Mouse (Mus musculus) bone marrow, adult 2 months (tissue): Measurements from ENCODE around the gene Pex5. TPM values are rescaled to one million over a fixed set of nuclear protein-coding genes. Genes with fewer than 3 reads are reported as not detected.

ENCODE experiments used
- H3K27ac ChIP-seq: fragments of 200-500 bp; 2 replicates; pipeline ENCODE4 v1.5.1; 2012; ENCODE audit warnings: low read depth, mild to moderate bottlenecking, control low read depth, inconsistent platforms, low read length; ENCODE audit not compliant: control insufficient read depth, poor library complexity, insufficient read depth
- H3K4me1 ChIP-seq: fragments of 200-500 bp; 2 replicates; pipeline ENCODE4 v1.6.1; 2011; ENCODE audit warnings: low read length; ENCODE audit not compliant: control insufficient read depth, insufficient read depth
- H3K4me3 ChIP-seq: fragments of 200-500 bp; replicated peaks from 2 replicates; pipeline ENCODE3; 2011; ENCODE audit warnings: mild to moderate bottlenecking, low read depth, low read length, control low read depth; ENCODE audit not compliant: control insufficient read depth
- CTCF ChIP-seq: fragments of 200-500 bp; IDR thresholded peaks from 2 replicates; pipeline ENCODE4 v1.5.1; 2011; ENCODE audit warnings: low read length, control low read depth; ENCODE audit not compliant: control insufficient read depth, insufficient read depth
- POLR2A ChIP-seq: fragments of 200-500 bp; IDR thresholded peaks from 2 replicates; pipeline ENCODE4 v1.6.1; 2011; ENCODE audit warnings: low read depth, mild to moderate bottlenecking, control low read depth, low read length, borderline replicate concordance; ENCODE audit not compliant: control insufficient read depth
- WGBS: fragments of 180-500 bp; shearing (Covaris S2); methylation state at CpG from one replicate; pipeline ENCODE4 v1.1.7; 2018; 5-methylcytosine and 5-hydroxymethylcytosine counted together
- polyA plus RNA-seq: library from polyadenylated mRNA; stranded (reverse); fragments of >200 nt; gene quantifications from 2 replicates; pipeline ENCODE4 v1.2.4, GENCODE M21; 2011; ENCODE audit warnings: low replicate concordance; ENCODE audit not compliant: missing spikeins, insufficient read depth, insufficient read length

The Pex5 gene
- 11.0 and 16.6 TPM in 2 replicates for polyA plus RNA-seq

DNA sequence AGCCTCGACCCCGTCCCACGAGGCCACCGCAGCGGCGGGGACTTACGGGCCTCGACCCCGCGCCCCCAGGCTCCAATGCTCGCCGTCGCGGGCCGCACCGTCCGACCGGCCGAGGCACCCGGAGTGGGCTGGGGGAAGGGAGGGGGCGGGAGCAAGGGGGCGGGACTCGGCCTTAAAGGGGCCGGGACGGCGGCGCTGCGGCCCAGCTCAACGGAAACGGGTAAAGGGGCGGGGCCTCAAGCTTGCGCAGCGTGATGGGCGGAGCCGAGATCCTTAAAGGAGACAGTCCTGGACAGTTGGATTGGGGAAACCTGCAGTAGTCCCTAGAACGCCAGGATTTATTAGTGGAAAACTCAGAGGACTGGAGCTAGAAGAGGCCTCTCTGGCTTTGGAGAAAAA, at the start of gene Pex5:
Pex5 (minus strand) TSS at position 141 of the 399 bp plus-strand sequence.
- TF ChIP-seq POLR2A (peak; percentile 44; the same call in 1 of the 2 replicates), CTCF (no peak)
- H3K4me3 ChIP-seq = peak within 1 kb of the TSS; percentile 78
- peak within 1 kb of the TSS; percentile 50 for H3K27ac ChIP-seq
- H3K4me1 ChIP-seq = no peaks in the 10 kb centered on the region; the same call in 1 of the 2 replicates
- 1% methylated on average over 35 of the region's 36 CpGs for WGBS

DNA sequence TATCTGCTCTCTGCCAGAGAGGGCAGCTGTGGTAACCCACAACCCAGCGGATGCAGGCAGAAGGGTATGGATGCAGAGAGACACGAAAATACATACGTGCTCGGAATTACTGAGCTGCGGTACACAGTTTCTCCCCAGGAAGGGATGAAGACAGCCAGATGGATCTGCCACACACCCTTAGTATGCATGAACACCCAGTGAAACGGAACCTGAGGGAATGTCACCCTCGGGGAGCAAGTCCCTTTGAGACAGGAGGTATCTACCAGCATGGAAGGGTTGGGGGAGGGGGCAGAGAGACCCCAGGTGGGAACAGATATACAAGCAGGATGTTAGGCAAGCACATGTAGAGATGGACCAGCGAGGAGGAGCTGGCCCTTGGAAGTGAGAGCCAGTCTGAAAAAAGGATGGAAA, 49.0 kb upstream of the Pex5 start:
- WGBS = 2% methylated on average over 8 of the region's 8 CpGs
- Histone ChIP-seq H3K4me1 (no peaks in the 10 kb centered on the region; the same call in 1 of the 2 replicates), H3K27ac (no peak overlapping the region), H3K4me3 (no peak overlapping the region)
- TF ChIP-seq CTCF = no peak
- no peak for TF ChIP-seq POLR2A

DNA sequence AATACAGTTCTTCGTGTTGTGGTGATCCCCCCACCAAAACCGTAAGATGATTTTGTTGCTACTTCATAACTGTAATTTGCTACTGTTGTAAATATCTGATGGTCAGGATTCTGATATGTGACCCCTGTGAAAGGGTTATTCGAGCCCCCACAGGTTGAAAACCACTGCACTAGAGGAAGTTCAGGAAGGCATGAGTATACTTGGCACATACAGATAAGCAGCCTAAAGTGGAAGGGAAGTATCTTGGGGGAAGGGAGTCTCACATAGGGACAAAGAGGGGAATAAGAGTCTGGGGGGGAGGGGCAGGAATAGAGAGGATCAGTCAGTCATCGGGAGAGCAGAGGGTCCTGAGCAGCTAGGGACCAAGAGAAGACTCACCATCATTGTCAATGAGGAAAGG, 44.5 kb upstream of the Pex5 start:
- Histone ChIP-seq H3K4me3 (no peak overlapping the region), H3K4me1 (no peaks in the 10 kb centered on the region; the same call in 1 of the 2 replicates), H3K27ac (no peak overlapping the region)
- 16% methylated on average over 4 of the region's 4 CpGs for WGBS
- TF ChIP-seq POLR2A (no peak), CTCF (no peak)

DNA sequence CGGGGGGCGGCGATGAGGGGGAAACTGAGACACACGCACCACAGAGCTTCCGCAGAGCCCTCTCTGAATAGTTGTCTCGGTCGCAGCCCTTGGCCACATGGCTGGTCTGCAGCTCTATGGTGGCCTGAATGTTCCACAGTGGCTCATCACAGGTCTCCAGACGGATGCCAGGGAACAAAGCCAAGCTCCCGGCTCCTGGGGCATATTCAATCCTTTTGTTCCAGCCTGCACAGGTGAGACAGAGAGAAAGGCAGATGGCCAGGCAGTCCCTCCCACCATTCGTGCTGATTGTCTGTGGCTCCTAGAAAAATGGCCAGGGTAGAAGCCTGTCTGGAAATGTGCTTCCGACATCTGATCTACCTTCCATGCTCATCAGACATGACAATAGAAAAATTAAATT, 43.6 kb upstream of the Pex5 start:
- TF ChIP-seq CTCF (no peak), POLR2A (no peak)
- no peak overlapping the region for H3K4me3 ChIP-seq
- no peaks in the 10 kb centered on the region for H3K4me1 ChIP-seq
- 86% methylated on average over 11 of the region's 11 CpGs for WGBS
- no peak overlapping the region for H3K27ac ChIP-seq

DNA sequence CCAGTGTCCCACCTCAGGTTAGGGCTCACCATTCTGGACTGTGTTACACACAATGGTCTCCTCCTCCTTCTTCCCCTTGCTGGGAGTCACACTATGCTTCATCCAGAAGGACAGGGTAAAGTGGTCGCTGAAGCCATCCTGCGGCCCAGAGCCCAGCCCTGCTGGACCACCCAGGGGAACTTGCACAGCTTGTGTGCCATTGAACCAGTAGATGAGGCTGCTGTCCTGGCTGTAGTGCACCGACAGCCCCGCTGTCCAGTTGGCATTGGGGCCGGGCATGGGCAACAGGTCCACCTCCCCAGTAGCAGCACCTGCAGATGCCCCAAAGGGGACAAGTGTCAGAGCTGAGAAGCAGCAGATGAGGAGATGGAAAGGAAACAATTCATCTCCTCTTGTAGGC, 43.0 kb upstream of the Pex5 start:
- TF ChIP-seq CTCF = no peak

DNA sequence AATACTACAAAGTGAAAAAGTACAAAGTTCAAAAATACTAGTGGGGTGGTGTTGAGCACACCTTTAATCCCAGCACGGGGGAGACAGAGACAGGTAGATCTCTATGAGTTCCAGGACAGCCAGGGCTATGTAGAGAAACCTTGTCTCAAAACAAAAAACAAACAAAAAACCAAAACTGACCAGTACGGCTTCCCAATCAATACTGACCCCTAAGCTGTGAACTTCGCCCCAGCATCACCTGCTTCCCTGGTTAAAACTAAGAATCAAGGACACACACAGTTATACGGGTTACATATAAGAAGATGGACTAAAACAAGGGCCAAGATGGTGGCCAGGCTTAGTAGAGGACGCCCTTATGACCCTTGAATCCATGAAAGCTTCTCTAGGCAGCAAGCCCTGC, 41.4 kb upstream of the Pex5 start:
- no peaks in the 10 kb centered on the region for H3K4me1 ChIP-seq
- H3K27ac ChIP-seq = no peak overlapping the region
- H3K4me3 ChIP-seq = no peak overlapping the region
- TF ChIP-seq CTCF = no peak
- TF ChIP-seq POLR2A = no peak
- WGBS = 88% methylated on average over 5 of the region's 5 CpGs

More for the DNA sequence above, 43.0 kb upstream of the Pex5 start:
- 90% methylated on average over 5 of the region's 5 CpGs for WGBS
- Histone ChIP-seq H3K27ac (no peak overlapping the region), H3K4me3 (no peak overlapping the region), H3K4me1 (no peaks in the 10 kb centered on the region)

DNA sequence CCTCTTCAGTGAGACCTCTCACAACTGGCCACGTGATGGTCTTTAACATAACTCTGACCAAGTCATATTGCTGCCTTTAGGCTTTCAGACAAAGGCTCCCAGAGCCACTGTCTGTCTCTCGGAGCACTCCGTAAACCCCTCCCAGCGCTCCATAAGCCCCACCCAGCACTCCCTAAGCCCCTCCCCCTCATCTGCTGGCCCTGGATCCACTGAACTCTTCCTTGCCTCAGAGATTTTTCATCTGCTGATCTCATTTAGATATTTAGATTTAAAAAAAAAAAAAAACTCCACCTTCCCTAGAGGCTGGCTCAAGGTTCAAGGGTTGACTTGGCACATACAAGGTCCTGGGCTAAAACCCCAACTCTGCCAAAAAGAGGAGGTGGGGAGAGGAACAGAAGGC, 38.9 kb upstream of the Pex5 start:
- no peaks in the 10 kb centered on the region for H3K4me1 ChIP-seq

DNA sequence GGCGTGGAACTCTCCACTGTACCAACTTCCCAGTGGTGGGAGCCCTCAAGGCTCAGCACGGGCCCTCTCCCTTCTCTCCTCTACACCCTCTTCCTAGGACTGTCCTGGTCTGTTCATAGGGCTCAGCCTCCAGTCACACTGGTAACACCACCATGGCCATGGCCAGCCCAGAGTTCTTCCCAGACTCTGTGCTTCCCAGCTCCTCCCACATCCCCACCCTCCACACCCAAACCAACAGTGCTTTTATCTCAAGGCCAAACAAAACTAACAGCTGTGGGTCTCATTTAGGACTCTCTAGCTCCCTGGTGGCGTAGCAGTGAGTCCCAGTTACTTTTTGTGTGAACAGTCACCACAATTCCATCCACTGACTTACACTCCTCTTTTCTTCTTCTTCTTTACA, 37.1 kb upstream of the Pex5 start:
- Histone ChIP-seq H3K27ac (no peak overlapping the region), H3K4me1 (no peaks in the 10 kb centered on the region), H3K4me3 (no peak overlapping the region)
- TF ChIP-seq POLR2A (no peak), CTCF (no peak)
- 74% methylated on average over 3 of the region's 3 CpGs for WGBS

More for the DNA sequence above, 38.9 kb upstream of the Pex5 start:
- Histone ChIP-seq H3K4me3 (no peak overlapping the region), H3K27ac (no peak overlapping the region)
- 83% methylated on average over 4 of the region's 4 CpGs for WGBS
- TF ChIP-seq CTCF = no peak
- no peak for TF ChIP-seq POLR2A

DNA sequence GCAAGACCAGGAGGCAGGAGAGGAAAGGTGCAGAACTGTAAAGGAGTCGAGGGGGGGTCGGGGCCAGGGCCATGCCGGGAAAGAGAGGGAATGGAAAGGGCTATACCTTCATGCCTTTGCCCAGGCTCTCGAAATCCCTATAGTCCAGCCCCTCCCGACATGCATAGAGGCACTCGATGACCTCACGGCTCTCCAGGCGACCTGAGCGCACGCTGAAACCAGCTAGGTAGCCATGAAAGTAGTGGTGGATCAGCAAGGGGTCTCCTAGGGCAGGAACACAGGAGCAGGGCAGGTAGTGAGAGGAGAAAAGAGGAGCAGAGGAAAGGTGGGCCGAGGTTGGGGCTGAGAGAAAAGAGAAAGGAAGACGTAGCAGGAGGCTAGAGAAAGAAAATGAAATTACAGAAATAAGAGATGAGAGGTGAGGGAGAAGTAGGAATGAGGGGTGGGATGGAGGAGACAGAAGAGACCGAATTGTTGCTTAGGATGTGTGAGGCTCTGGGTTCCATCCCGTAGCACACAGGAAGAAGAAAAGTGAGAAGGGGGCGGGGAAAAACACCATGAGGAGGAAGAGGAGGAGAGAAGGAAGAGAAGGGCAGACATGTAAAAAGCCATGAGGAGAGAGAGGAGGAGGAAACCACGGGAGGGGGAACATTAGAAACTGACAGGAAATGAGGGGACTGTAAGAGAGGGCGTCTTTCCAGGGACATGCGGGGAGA, 35.0 kb upstream of the Pex5 start:
- Histone ChIP-seq H3K4me1 (no peaks in the 10 kb centered on the region), H3K4me3 (no peak overlapping the region), H3K27ac (no peak overlapping the region)
- 66% methylated on average over 18 of the region's 18 CpGs for WGBS
- TF ChIP-seq CTCF = no peak
- TF ChIP-seq POLR2A = no peak
